Mouse (Mus musculus) layer of hippocampus, adult 9-11 months (tissue): Measurements from ENCODE around the gene Pdcd6ip.

Source experiments
- DNase-seq: peaks from one replicate; pipeline ENCODE4 v3.0.0; 2022

The Pdcd6ip gene

DNA sequence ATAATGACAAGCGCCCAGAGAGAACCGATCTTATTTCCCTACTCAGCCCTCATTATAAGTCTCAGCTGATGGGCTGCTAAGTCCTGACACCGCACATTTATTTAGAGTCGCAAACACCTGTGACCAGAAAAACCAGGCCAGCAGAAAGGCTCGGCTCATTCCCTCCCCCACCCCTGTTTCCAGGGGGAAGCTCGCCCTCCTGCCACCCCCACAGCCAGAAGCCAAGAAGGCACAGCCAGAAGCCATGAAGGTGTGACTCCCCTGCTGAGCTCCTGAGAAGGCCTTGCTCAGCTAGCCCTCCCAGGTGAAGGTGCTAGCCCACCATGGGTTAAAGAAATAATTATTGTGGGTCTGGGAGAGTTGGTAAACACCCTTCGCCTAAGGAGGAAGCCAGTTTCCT lies 97.3 kb downstream of the Pdcd6ip start:
- DNase-seq = no peak

DNA sequence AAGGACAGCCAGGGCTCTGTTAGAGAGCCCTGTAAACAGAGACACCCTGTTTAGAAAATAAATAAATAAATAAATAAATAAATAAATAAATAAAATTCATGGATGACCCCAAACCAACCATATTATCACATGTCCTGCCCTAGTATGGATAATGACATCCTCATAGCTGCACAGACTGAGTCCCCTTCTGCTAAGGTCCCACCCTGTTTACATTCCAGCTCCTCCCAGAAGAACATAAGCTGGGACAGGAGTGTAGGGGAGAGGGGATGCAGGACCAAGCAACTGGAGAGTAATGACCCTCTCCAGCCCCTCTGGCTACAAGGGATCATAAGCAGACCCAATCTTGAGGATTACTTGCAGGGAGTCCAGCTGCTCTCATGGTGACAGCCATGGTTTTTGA lies 105.9 kb downstream of the Pdcd6ip start:
- DNase-seq = no peak
